Mouse (Mus musculus): ENCODE data around the gene Rabep1.

Gene Rabep1

GRCm38 (mm10) chr11:70844559-70845456 lies at the start of gene Rabep1:
Gene Rabep1, plus strand, starts transcription at chr11:70844778.
- peak; percentile 97 for DNase-seq

- DNase-seq = no peak
These were observed 42.2 kb upstream of the Rabep1 start for GRCm38 (mm10) chr11:70802208-70802864.

- no peak for DNase-seq
These were observed 41.7 kb upstream of the Rabep1 start for GRCm38 (mm10) chr11:70802865-70803261.

GRCm38 (mm10) chr11:70803711-70804200 lies 40.8 kb upstream of the Rabep1 start:
- DNase-seq = no peak

GRCm38 (mm10) chr11:70804395-70804794 lies 40.2 kb upstream of the Rabep1 start:
- DNase-seq = no peak

- DNase-seq = no peak
These were observed 38.9 kb upstream of the Rabep1 start for GRCm38 (mm10) chr11:70805641-70806175.

GRCm38 (mm10) chr11:70806697-70807096 lies 37.9 kb upstream of the Rabep1 start:
- DNase-seq = no peak

GRCm38 (mm10) chr11:70807630-70808029 lies 36.9 kb upstream of the Rabep1 start:
- DNase-seq = no peak

GRCm38 (mm10) chr11:70808101-70808500 lies 36.5 kb upstream of the Rabep1 start:
- DNase-seq = no peak

- DNase-seq = no peak
These were observed 35.6 kb upstream of the Rabep1 start for GRCm38 (mm10) chr11:70809011-70809410.

- no peak for DNase-seq
These were observed 33.5 kb upstream of the Rabep1 start for GRCm38 (mm10) chr11:70811041-70811440.

- DNase-seq = no peak
These were observed 32.9 kb upstream of the Rabep1 start for GRCm38 (mm10) chr11:70811471-70812240.

- no peak for DNase-seq
These were observed 32.2 kb upstream of the Rabep1 start, which contains the start of gene Scimp for GRCm38 (mm10) chr11:70812365-70812764. Gene Scimp, minus strand, starts transcription at chr11:70812586.

GRCm38 (mm10) chr11:70815071-70815470 lies 29.5 kb upstream of the Rabep1 start:
- DNase-seq = no peak

- peak; percentile 33 for DNase-seq
These were observed 29.0 kb upstream of the Rabep1 start for GRCm38 (mm10) chr11:70815498-70816078.

GRCm38 (mm10) chr11:70816770-70817169 lies 27.8 kb upstream of the Rabep1 start:
- no peak for DNase-seq

- DNase-seq = no peak
These were observed 24.5 kb upstream of the Rabep1 start for GRCm38 (mm10) chr11:70820120-70820519.

- peak; percentile 9 for DNase-seq
These were observed 22.6 kb upstream of the Rabep1 start for GRCm38 (mm10) chr11:70821728-70822591.

GRCm38 (mm10) chr11:70826207-70826606 lies 18.4 kb upstream of the Rabep1 start:
- no peak for DNase-seq

GRCm38 (mm10) chr11:70828975-70829615 lies 15.5 kb upstream of the Rabep1 start:
- DNase-seq = no peak

GRCm38 (mm10) chr11:70831201-70831600 lies 13.4 kb upstream of the Rabep1 start:
- DNase-seq = no peak
